Mouse (Mus musculus) heart, adult 10 weeks (tissue): ENCODE data around the gene Katna1. TPM values are rescaled to one million over a fixed set of nuclear protein-coding genes. Genes with fewer than 3 reads are reported as not detected.

ENCODE experiments used
- polyA plus RNA-seq: library from polyadenylated mRNA; stranded (reverse); fragments of 350-450 nt; fragmentation: Illumina TruSeq; extraction: RNeasy Lipid Tissue Mini Kit (QIAGEN cat#74804); gene quantifications from one replicate; pipeline ENCODE4 v1.2.3, GENCODE M21; 2014; ENCODE audit warnings: low read depth, low replicate concordance

Gene Katna1
- 22.5 TPM for polyA plus RNA-seq

GRCm38 (mm10) chr10:7725751-7726500, at the start of gene Katna1:
Katna1 (plus strand) TSS chr10:7726000.

DNA sequence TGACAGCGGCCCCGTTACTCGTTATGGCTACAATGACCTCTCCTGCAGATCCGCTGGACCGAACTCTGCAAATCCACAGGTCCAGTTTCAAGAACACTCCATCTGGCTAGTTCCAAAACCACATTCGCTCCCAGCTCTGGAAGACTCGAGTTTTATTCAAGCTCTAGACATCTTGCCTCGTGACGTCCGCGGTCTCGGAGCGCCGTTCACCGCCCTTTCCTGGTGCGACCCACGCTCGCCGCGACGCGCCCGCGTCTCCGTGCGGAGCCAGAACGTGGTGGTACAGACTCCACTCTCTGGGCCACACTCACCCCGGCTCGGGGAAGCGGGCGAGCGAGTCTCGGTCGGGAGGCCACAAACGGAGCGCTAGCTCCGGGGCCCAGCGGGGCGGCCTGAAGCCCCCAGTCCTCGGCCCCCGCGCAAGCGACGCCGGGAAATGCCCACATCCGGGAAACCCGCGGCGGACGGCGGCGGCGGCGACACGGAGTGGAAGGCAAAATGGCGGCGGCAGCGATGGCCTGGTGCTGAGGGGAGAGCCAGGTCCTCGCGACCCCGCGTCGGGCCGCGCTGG, 45.0 kb upstream of the Katna1 start, which contains the start of the genes Pcmt1 and Lats1:
Pcmt1 (minus strand) TSS at position 406 of the 571 bp plus-strand sequence.
Lats1 (plus strand) TSS at position 484 of the 571 bp plus-strand sequence.

GRCm38 (mm10) chr10:7792751-7793385, 67.1 kb downstream of the Katna1 start, which contains the start of the genes Ginm1 and Ppil4:
Ginm1 (minus strand) TSS chr10:7792824.
Ppil4 (plus strand) TSS chr10:7792891.

Other genes starting within 250 kb of the Katna1 start
- 3.0 TPM for gene Lrp11, start 136.2 kb upstream of the Katna1 start, polyA plus RNA-seq
- gene Nup43, start 58.5 kb upstream of the Katna1 start, polyA plus RNA-seq = 9.0 TPM
- gene Pcmt1, start 44.9 kb upstream of the Katna1 start, polyA plus RNA-seq = 98.3 TPM
- 8.0 TPM for gene Lats1, start 44.8 kb upstream of the Katna1 start, polyA plus RNA-seq
- 119 TPM for gene Ginm1, start 66.8 kb downstream of the Katna1 start, polyA plus RNA-seq
- 19.0 TPM for gene Ppil4, start 66.9 kb downstream of the Katna1 start, polyA plus RNA-seq
- gene Zc3h12d, start 106.5 kb downstream of the Katna1 start, polyA plus RNA-seq = 0.24 TPM
- gene Tab2, start 230.2 kb downstream of the Katna1 start, polyA plus RNA-seq = 49.1 TPM